Mouse (Mus musculus) heart, postnatal 0 days (tissue): ENCODE measurements around the gene Dapk2.

Experiments used
- CTCF ChIP-seq: IDR thresholded peaks from 2 replicates; pipeline ENCODE4 v1.5.1; 2016; ENCODE audit warnings: antibody characterized with exemption, control low read depth, low read depth
- EP300 ChIP-seq: IDR thresholded peaks from 2 replicates; pipeline ENCODE4 v1.6.1; 2016; ENCODE audit warnings: antibody characterized with exemption, low read depth

- TF ChIP-seq CTCF (no peak), EP300 (no peak)
These were observed 83.7 kb downstream of the Dapk2 start for GRCm38 (mm10) chr9:66241722-66242121.
